Mouse (Mus musculus) bone marrow macrophage, adult 2 months (primary cell): ENCODE results near the gene Olfr462.

Source experiments
- CTCF ChIP-seq: IDR thresholded peaks from 2 replicates; pipeline ENCODE4 v1.5.1; 2012; ENCODE audit warnings: low read depth, mild to moderate bottlenecking, low read length, moderate library complexity
- POLR2A ChIP-seq: IDR thresholded peaks from 2 replicates; pipeline ENCODE4 v1.6.1; 2012; ENCODE audit warnings: mild to moderate bottlenecking, low read depth, low read length, borderline replicate concordance

DNA sequence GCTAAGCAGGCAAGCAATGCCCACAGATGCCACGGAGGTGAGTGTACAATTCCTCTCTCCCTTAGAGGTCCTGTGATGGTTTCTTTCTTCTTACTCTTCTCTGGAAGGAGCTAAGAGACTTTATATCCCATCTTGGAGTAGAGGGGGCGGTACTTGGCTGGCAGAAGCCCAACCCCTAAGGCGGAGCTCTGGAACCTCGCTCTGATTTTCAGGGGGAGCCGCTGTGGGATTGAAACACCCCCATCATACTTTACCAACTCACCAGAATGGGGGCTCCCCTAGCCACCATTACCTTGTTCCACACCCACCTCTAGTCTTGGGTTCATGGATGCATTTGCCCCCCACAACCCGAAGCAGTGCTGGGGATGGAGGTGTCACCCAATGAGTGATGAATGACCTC, 16.6 kb downstream of the Olfr462 start, which contains the start of gene Epx:
- no peak for TF ChIP-seq CTCF
- TF ChIP-seq POLR2A = no peak
